Mouse (Mus musculus): ENCODE measurements around the gene Cd209a. TPM values are rescaled to one million over a fixed set of nuclear protein-coding genes. Genes with fewer than 3 reads are reported as not detected.

Gene Cd209a
- polyA plus RNA-seq, 1 experiment from 2014 or later, result 0.17 TPM

- Histone ChIP-seq H3K27ac (no peak overlapping the region), H3K4me3 (replicated peaks; ENCODE audit: low read length) (no peak overlapping the region), H3K36me3 (replicated peaks; ENCODE audit: control insufficient read depth, insufficient read depth) (no peaks in the 10 kb centered on the region), H3K4me1 (replicated peaks; ENCODE audit: control insufficient read depth, insufficient read depth, low read length) (no peaks in the 10 kb centered on the region), H3K27me3 (ENCODE audit: control insufficient read depth, insufficient read depth, low read length) (no peaks in the 10 kb centered on the region), H3K9ac (no peak overlapping the region), H3K4me2 (replicated peaks) (no peak overlapping the region), H3K9me3 (ENCODE audit: control insufficient read depth, low read length) (no peaks in the 10 kb centered on the region)
- DNase-seq (ENCODE audit: low spot score) (no peak), ATAC-seq (ENCODE audit: low FRiP score) (no peak)
- 91% methylated on average over 12 of the region's 12 CpGs for WGBS
Observed at GRCm38 (mm10) chr8:3717321-3717954, 31.3 kb downstream of the Cd209a start.

- no peak overlapping the region for H3K9ac ChIP-seq
- WGBS, result 62% methylated on average over 2 of the region's 2 CpGs
- H3K4me2 ChIP-seq (replicated peaks), result no peak overlapping the region
- no peak overlapping the region for H3K4me3 ChIP-seq (replicated peaks; ENCODE audit: low read length)
- H3K36me3 ChIP-seq (replicated peaks; ENCODE audit: control insufficient read depth, insufficient read depth), result no peaks in the 10 kb centered on the region
- H3K27me3 ChIP-seq (ENCODE audit: control insufficient read depth, insufficient read depth, low read length), result no peaks in the 10 kb centered on the region
- ATAC-seq (ENCODE audit: low FRiP score) (no peak), DNase-seq (ENCODE audit: low spot score) (no peak)
- H3K4me1 ChIP-seq (replicated peaks; ENCODE audit: control insufficient read depth, insufficient read depth, low read length), result no peaks in the 10 kb centered on the region
- H3K9me3 ChIP-seq (ENCODE audit: control insufficient read depth, low read length), result no peaks in the 10 kb centered on the region
- no peak overlapping the region for H3K27ac ChIP-seq
Observed at GRCm38 (mm10) chr8:3711646-3712045, 37.1 kb downstream of the Cd209a start.

- no peak overlapping the region for H3K27ac ChIP-seq
- 87% methylated on average over 3 of the region's 3 CpGs for whole genome bisulfite sequencing
- no peak for ATAC-seq (ENCODE audit: low FRiP score)
Observed at GRCm38 (mm10) chr8:3710312-3710711, 38.5 kb downstream of the Cd209a start.

GRCm38 (mm10) chr8:3707611-3708010 is 41.2 kb downstream of the Cd209a start:
- no peak overlapping the region for H3K27ac ChIP-seq
- no peak overlapping the region for H3K4me3 ChIP-seq (replicated peaks; ENCODE audit: low read length)
- 72% methylated on average over 7 of the region's 7 CpGs for WGBS
- no peak overlapping the region for H3K4me2 ChIP-seq (replicated peaks)
- no peaks in the 10 kb centered on the region for H3K4me1 ChIP-seq (replicated peaks; ENCODE audit: control insufficient read depth, insufficient read depth, low read length)
- DNase-seq (ENCODE audit: low spot score) (no peak), ATAC-seq (ENCODE audit: low FRiP score) (no peak)
- H3K9ac ChIP-seq, result no peak overlapping the region
- H3K27me3 ChIP-seq (ENCODE audit: control insufficient read depth, insufficient read depth, low read length), result no peaks in the 10 kb centered on the region
- no peaks in the 10 kb centered on the region for H3K36me3 ChIP-seq (replicated peaks; ENCODE audit: control insufficient read depth, insufficient read depth)
- no peaks in the 10 kb centered on the region for H3K9me3 ChIP-seq (ENCODE audit: control insufficient read depth, low read length)

More at GRCm38 (mm10) chr8:3710312-3710711, 38.5 kb downstream of the Cd209a start:
- H3K9me3 ChIP-seq (ENCODE audit: control insufficient read depth, low read length), result no peaks in the 10 kb centered on the region
- no peaks in the 10 kb centered on the region for H3K4me1 ChIP-seq (replicated peaks; ENCODE audit: control insufficient read depth, insufficient read depth, low read length)
- no peaks in the 10 kb centered on the region for H3K36me3 ChIP-seq (replicated peaks; ENCODE audit: control insufficient read depth, insufficient read depth)
- no peak overlapping the region for H3K4me2 ChIP-seq (replicated peaks)
- H3K9ac ChIP-seq, result no peak overlapping the region
- DNase-seq (ENCODE audit: low spot score), result no peak
- H3K4me3 ChIP-seq (replicated peaks; ENCODE audit: low read length), result no peak overlapping the region
- no peaks in the 10 kb centered on the region for H3K27me3 ChIP-seq (ENCODE audit: control insufficient read depth, insufficient read depth, low read length)

GRCm38 (mm10) chr8:3705711-3706110 is 43.1 kb downstream of the Cd209a start:
- no peaks in the 10 kb centered on the region for H3K9me3 ChIP-seq (ENCODE audit: control insufficient read depth, low read length)
- H3K9ac ChIP-seq, result no peak overlapping the region
- H3K27me3 ChIP-seq (ENCODE audit: control insufficient read depth, insufficient read depth, low read length), result no peaks in the 10 kb centered on the region
- H3K4me1 ChIP-seq (replicated peaks; ENCODE audit: control insufficient read depth, insufficient read depth, low read length), result no peaks in the 10 kb centered on the region
- no peak overlapping the region for H3K27ac ChIP-seq
- no peak overlapping the region for H3K4me2 ChIP-seq (replicated peaks)
- ATAC-seq (ENCODE audit: low FRiP score) (no peak), DNase-seq (ENCODE audit: low spot score) (no peak)
- 65% methylated on average over 4 of the region's 4 CpGs for WGBS
- H3K36me3 ChIP-seq (replicated peaks; ENCODE audit: control insufficient read depth, insufficient read depth), result no peaks in the 10 kb centered on the region
- no peak overlapping the region for H3K4me3 ChIP-seq (replicated peaks; ENCODE audit: low read length)

- no peak overlapping the region for H3K9ac ChIP-seq
- no peak overlapping the region for H3K4me3 ChIP-seq (replicated peaks; ENCODE audit: low read length)
- no peaks in the 10 kb centered on the region for H3K9me3 ChIP-seq (ENCODE audit: control insufficient read depth, low read length)
- no peak overlapping the region for H3K27ac ChIP-seq
- H3K27me3 ChIP-seq (ENCODE audit: control insufficient read depth, insufficient read depth, low read length), result no peaks in the 10 kb centered on the region
- no peak overlapping the region for H3K4me2 ChIP-seq (replicated peaks)
- ATAC-seq (ENCODE audit: low FRiP score) (no peak), DNase-seq (ENCODE audit: low spot score) (no peak)
- no peaks in the 10 kb centered on the region for H3K4me1 ChIP-seq (replicated peaks; ENCODE audit: control insufficient read depth, insufficient read depth, low read length)
- no peaks in the 10 kb centered on the region for H3K36me3 ChIP-seq (replicated peaks; ENCODE audit: control insufficient read depth, insufficient read depth)
- 97% methylated on average over 1 of the region's 1 CpGs for WGBS
Observed at GRCm38 (mm10) chr8:3701491-3701890, 47.3 kb downstream of the Cd209a start.

GRCm38 (mm10) chr8:3694121-3694520 is 54.7 kb downstream of the Cd209a start, which contains the start of gene Fcer2a:
TSS of gene Fcer2a (minus strand) at chr8:3694175.
- no peak within 1 kb of the TSS for H3K4me2 ChIP-seq (replicated peaks)
- no peaks in the 10 kb centered on the region for H3K4me1 ChIP-seq (replicated peaks; ENCODE audit: control insufficient read depth, insufficient read depth, low read length)
- no peaks in the 10 kb centered on the region for H3K36me3 ChIP-seq (replicated peaks; ENCODE audit: control insufficient read depth, insufficient read depth)
- no peak within 1 kb of the TSS for H3K4me3 ChIP-seq (replicated peaks; ENCODE audit: low read length)
- DNase-seq (ENCODE audit: low spot score) (no peak), ATAC-seq (ENCODE audit: low FRiP score) (no peak)
- no peak within 1 kb of the TSS for H3K9ac ChIP-seq
- no peaks in the 10 kb centered on the region for H3K27me3 ChIP-seq (ENCODE audit: control insufficient read depth, insufficient read depth, low read length)
- no peaks in the 10 kb centered on the region for H3K9me3 ChIP-seq (ENCODE audit: control insufficient read depth, low read length)
- H3K27ac ChIP-seq, result no peak within 1 kb of the TSS
- 89% methylated on average over 3 of the region's 3 CpGs for WGBS

Small RNA genes within 50 kb of the gene (microRNA-seq; reads per million reads assigned to microRNA genes)
- not detected for gene Gm24934

Other genes with a start within 250 kb of the Cd209a start
- 70.0 and 86.0 TPM in 2 replicates for gene Mcoln1, start 248.5 kb downstream of the Cd209a start, polyA plus RNA-seq (2014; fragmentation: Nextera tagmentation; extraction: Ambion mirVana)
- gene Pnpla6, start 233.6 kb downstream of the Cd209a start, polyA plus RNA-seq (2014; fragmentation: Nextera tagmentation; extraction: Ambion mirVana), result 32.7 and 36.5 TPM in 2 replicates
- 0.72 TPM in 1 of 2 replicates, not detected in the other for gene C330021F23Rik, start 181.0 kb downstream of the Cd209a start, polyA plus RNA-seq (2014; fragmentation: Nextera tagmentation; extraction: Ambion mirVana)
- 48.2 and 49.7 TPM in 2 replicates for gene Camsap3, start 161.7 kb downstream of the Cd209a start, polyA plus RNA-seq (2014; fragmentation: Nextera tagmentation; extraction: Ambion mirVana)
- 42.9 and 49.1 TPM in 2 replicates for gene Xab2, start 127.7 kb downstream of the Cd209a start, polyA plus RNA-seq (2014; fragmentation: Nextera tagmentation; extraction: Ambion mirVana)
- gene Pet100, start 127.4 kb downstream of the Cd209a start, polyA plus RNA-seq (2014; fragmentation: Nextera tagmentation; extraction: Ambion mirVana), result 75.4 and 92.8 TPM in 2 replicates
- gene Pcp2, start 123.4 kb downstream of the Cd209a start, polyA plus RNA-seq (2014; fragmentation: Nextera tagmentation; extraction: Ambion mirVana), result 1.0 and 6.3 TPM in 2 replicates
- 23.3 and 32.3 TPM in 2 replicates for gene Stxbp2, start 118.0 kb downstream of the Cd209a start, polyA plus RNA-seq (2014; fragmentation: Nextera tagmentation; extraction: Ambion mirVana)
- 0.25 and 0.39 TPM in 2 replicates for gene Retn, start 93.2 kb downstream of the Cd209a start, polyA plus RNA-seq (2014; fragmentation: Nextera tagmentation; extraction: Ambion mirVana)
- 0.13 TPM in 2 replicates for gene Mcemp1, start 83.2 kb downstream of the Cd209a start, polyA plus RNA-seq (2014; fragmentation: Nextera tagmentation; extraction: Ambion mirVana)
- gene Fcor, start 76.6 kb downstream of the Cd209a start, polyA plus RNA-seq (2014; fragmentation: Nextera tagmentation; extraction: Ambion mirVana), result 14.9 and 23.1 TPM in 2 replicates
- 47.7 and 51.2 TPM in 2 replicates for gene Trappc5, start 72.7 kb downstream of the Cd209a start, polyA plus RNA-seq (2014; fragmentation: Nextera tagmentation; extraction: Ambion mirVana)
- 0.33 and 0.37 TPM in 2 replicates for gene Fcer2a, start 54.8 kb downstream of the Cd209a start, polyA plus RNA-seq (2014; fragmentation: Nextera tagmentation; extraction: Ambion mirVana)
- not detected in 2 replicates for gene Clec4g, start 28.3 kb downstream of the Cd209a start, polyA plus RNA-seq (2014; fragmentation: Nextera tagmentation; extraction: Ambion mirVana)
- not detected in 2 replicates for gene Cd209e, start 105.3 kb upstream of the Cd209a start, polyA plus RNA-seq (2014; fragmentation: Nextera tagmentation; extraction: Ambion mirVana)
- gene Cd209d, start 129.6 kb upstream of the Cd209a start, polyA plus RNA-seq (2014; fragmentation: Nextera tagmentation; extraction: Ambion mirVana), result not detected in 2 replicates
- not detected in 2 replicates for gene Cd209b, start 177.9 kb upstream of the Cd209a start, polyA plus RNA-seq (2014; fragmentation: Nextera tagmentation; extraction: Ambion mirVana)
- 0.43 and 0.58 TPM in 2 replicates for gene Cd209c, start 205.8 kb upstream of the Cd209a start, polyA plus RNA-seq (2014; fragmentation: Nextera tagmentation; extraction: Ambion mirVana)